Comparison of ENCODE assay signal across 18 mouse cellular contexts in the genomic region with DNA sequence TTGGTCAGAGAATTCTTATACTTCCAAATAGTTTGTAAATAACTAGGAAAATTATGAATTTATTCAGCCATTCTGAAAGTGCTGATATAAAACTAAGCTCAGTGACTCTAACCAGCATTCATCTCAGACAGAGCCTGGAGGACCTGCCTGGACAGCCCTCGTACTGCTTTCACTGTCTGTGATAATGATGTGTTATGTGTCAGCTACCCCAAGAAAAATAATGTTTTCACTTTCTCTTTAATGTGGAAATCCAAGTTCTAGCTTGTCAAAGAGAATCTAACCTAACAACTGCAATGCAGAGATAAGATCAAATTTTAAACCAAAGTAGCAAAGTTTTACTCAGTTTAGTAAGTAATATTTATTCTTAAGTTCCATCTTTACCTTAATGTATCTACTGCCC.
"Had no signal": no experiment of that assay in that cellular context is flagged by ENCODE, and none has a peak within 500 bp of the region (broad histone marks: within the 10 kb centered on the region; RNA-seq: fewer than 3 reads in every experiment).

No protein-coding gene starts in this region.

- H3K4me1 ChIP-seq: limb, embryonic 12.5 days; midbrain, embryonic 10.5 days; neural tube, embryonic 13.5 days had no signal

- H3K9me3 ChIP-seq: limb, embryonic 12.5 days; limb, embryonic 15.5 days; liver, embryonic 13.5 days; megakaryocyte, embryonic 14.5 days; midbrain, embryonic 10.5 days; midbrain, embryonic 13.5 days; neural tube, embryonic 13.5 days had no signal

- DNase-seq: kidney, adult 9 months; kidney, postnatal 14 days; kidney, postnatal 4 days; left cerebral cortex, postnatal 4 days; liver, embryonic 13.5 days; lung, adult 2 months; lung, postnatal 36 days; right cerebral cortex, postnatal 25 days; thymus, adult 18-20 months; thymus, postnatal 36 days had no signal

- H3K27ac ChIP-seq: limb, embryonic 12.5 days; limb, embryonic 15.5 days; liver, embryonic 13.5 days; midbrain, embryonic 10.5 days; midbrain, embryonic 13.5 days; neural tube, embryonic 13.5 days had no signal

- ATAC-seq: midbrain, embryonic 13.5 days; midbrain, embryonic 16.5 days had no signal

- H3K4me2 ChIP-seq: limb, embryonic 12.5 days; limb, embryonic 15.5 days; liver, embryonic 13.5 days; midbrain, embryonic 13.5 days; neural tube, embryonic 13.5 days had no signal

- H3K27me3 ChIP-seq: limb, embryonic 12.5 days; limb, embryonic 15.5 days; liver, embryonic 13.5 days; megakaryocyte, embryonic 14.5 days; midbrain, embryonic 13.5 days; neural tube, embryonic 13.5 days had no signal

- H3K36me3 ChIP-seq: limb, embryonic 12.5 days; limb, embryonic 15.5 days; liver, embryonic 13.5 days; midbrain, embryonic 10.5 days; midbrain, embryonic 13.5 days had no signal

- H3K9ac ChIP-seq: limb, embryonic 12.5 days; limb, embryonic 15.5 days; liver, embryonic 13.5 days; midbrain, embryonic 13.5 days; neural tube, embryonic 13.5 days had no signal

- H3K4me3 ChIP-seq: limb, embryonic 12.5 days; limb, embryonic 15.5 days; liver, embryonic 13.5 days; megakaryocyte, embryonic 14.5 days; midbrain, embryonic 10.5 days; midbrain, embryonic 13.5 days; myocyte; neural tube, embryonic 13.5 days had no signal
